Mouse (Mus musculus): ENCODE data around the gene Spz1. TPM values are rescaled to one million over a fixed set of nuclear protein-coding genes. Genes with fewer than 3 reads are reported as not detected.
A peak's percentile ranks its signal among the peaks of the same experiment; 100 is the strongest.

The Spz1 gene
- total and polyA plus RNA-seq, 2 experiments from 2014 or later, result not detected

- Histone ChIP-seq H3K4me3 (ENCODE audit: low read depth, low read length) (peak overlapping the region; percentile 73), H3K4me2 (ENCODE audit: low read depth, low read length) (peak overlapping the region; percentile 80), H3K36me3 (replicated peaks; ENCODE audit: control insufficient read depth, insufficient read depth, low read length) (no peaks in the 10 kb centered on the region), H3K4me1 (ENCODE audit: control insufficient read depth, insufficient read depth) (peaks cover 3% of the 10 kb centered on the region; the same call in 1 of the 2 replicates), H3K27ac (ENCODE audit: low read depth) (peak overlapping the region; percentile 98), H3K9me3 (replicated peaks; ENCODE audit: control insufficient read depth, low read length) (no peaks in the 10 kb centered on the region), H3K9ac (replicated peaks; ENCODE audit: low read depth, low read length) (peak overlapping the region; percentile 81), H3K27me3 (ENCODE audit: control insufficient read depth, insufficient read depth, low read length) (no peaks in the 10 kb centered on the region)
- TF ChIP-seq EP300 (IDR thresholded peaks at IDR 0.05; ENCODE audit: low read depth) (no peak), CTCF (IDR thresholded peaks at IDR 0.05; ENCODE audit: low read depth) (no peak)
- 1% methylated on average over 46 of the region's 47 CpGs for WGBS
- ATAC-seq (ENCODE audit: insufficient read depth, low read depth) (no peak), DNase-seq (ENCODE audit: low spot score) (peak; percentile 35)
Measured at GRCm38 (mm10) chr13:92529828-92530720, 45.9 kb downstream of the Spz1 start.

Other genes starting within 250 kb of the Spz1 start
- gene Dhfr, start 221.4 kb downstream of the Spz1 start, total RNA-seq (2014; rRNA removed; ENCODE audit: low replicate concordance), result 3.2 and 4.1 TPM in 2 replicates
- gene Dhfr, start 221.4 kb downstream of the Spz1 start, polyA plus RNA-seq (2015; fragmentation: Nextera tagmentation; extraction: Ambion mirVana), result 4.4 and 5.3 TPM in 2 replicates
- gene Msh3, start 221.2 kb downstream of the Spz1 start, total RNA-seq (2014; rRNA removed; ENCODE audit: low replicate concordance), result 4.5 and 37.1 TPM in 2 replicates
- gene Msh3, start 221.2 kb downstream of the Spz1 start, polyA plus RNA-seq (2015; fragmentation: Nextera tagmentation; extraction: Ambion mirVana), result 8.5 and 9.4 TPM in 2 replicates
- not detected in 2 replicates for gene Ankrd34b, start 150.3 kb downstream of the Spz1 start, total RNA-seq (2014; rRNA removed; ENCODE audit: low replicate concordance)
- gene Ankrd34b, start 150.3 kb downstream of the Spz1 start, polyA plus RNA-seq (2015; fragmentation: Nextera tagmentation; extraction: Ambion mirVana), result 0.03 and 0.07 TPM in 2 replicates
- 1.3 and 4.0 TPM in 2 replicates for gene Fam151b, start 92.2 kb downstream of the Spz1 start, total RNA-seq (2014; rRNA removed; ENCODE audit: low replicate concordance)
- gene Fam151b, start 92.2 kb downstream of the Spz1 start, polyA plus RNA-seq (2015; fragmentation: Nextera tagmentation; extraction: Ambion mirVana), result 0.10 and 0.16 TPM in 2 replicates
- gene Zfyve16, start 45.3 kb downstream of the Spz1 start, total RNA-seq (2014; rRNA removed; ENCODE audit: low replicate concordance), result 11.2 and 12.3 TPM in 2 replicates
- gene Zfyve16, start 45.3 kb downstream of the Spz1 start, polyA plus RNA-seq (2015; fragmentation: Nextera tagmentation; extraction: Ambion mirVana), result 6.2 and 6.3 TPM in 2 replicates
- gene Serinc5, start 34.9 kb upstream of the Spz1 start, total RNA-seq (2014; rRNA removed; ENCODE audit: low replicate concordance), result 28.2 TPM in 2 replicates
- 9.7 and 9.8 TPM in 2 replicates for gene Serinc5, start 34.9 kb upstream of the Spz1 start, polyA plus RNA-seq (2015; fragmentation: Nextera tagmentation; extraction: Ambion mirVana)
- 15.3 and 26.6 TPM in 2 replicates for gene Thbs4, start 218.6 kb upstream of the Spz1 start, total RNA-seq (2014; rRNA removed; ENCODE audit: low replicate concordance)
- 11.7 and 13.4 TPM in 2 replicates for gene Thbs4, start 218.6 kb upstream of the Spz1 start, polyA plus RNA-seq (2015; fragmentation: Nextera tagmentation; extraction: Ambion mirVana)